Mouse (Mus musculus): ENCODE measurements around the gene Helz. TPM values are rescaled to one million over a fixed set of nuclear protein-coding genes. Genes with fewer than 3 reads are reported as not detected.
"Not testable (repeated sequence)": the region's sequence is repeated elsewhere in the genome, so short reads cannot be mapped to it uniquely, and the experiment has no call there.

Gene Helz
- 18.4 and 20.1 TPM in 2 replicates for polyA plus RNA-seq (2016; fragmentation: Nextera tagmentation; extraction: Ambion mirVana)

DNA sequence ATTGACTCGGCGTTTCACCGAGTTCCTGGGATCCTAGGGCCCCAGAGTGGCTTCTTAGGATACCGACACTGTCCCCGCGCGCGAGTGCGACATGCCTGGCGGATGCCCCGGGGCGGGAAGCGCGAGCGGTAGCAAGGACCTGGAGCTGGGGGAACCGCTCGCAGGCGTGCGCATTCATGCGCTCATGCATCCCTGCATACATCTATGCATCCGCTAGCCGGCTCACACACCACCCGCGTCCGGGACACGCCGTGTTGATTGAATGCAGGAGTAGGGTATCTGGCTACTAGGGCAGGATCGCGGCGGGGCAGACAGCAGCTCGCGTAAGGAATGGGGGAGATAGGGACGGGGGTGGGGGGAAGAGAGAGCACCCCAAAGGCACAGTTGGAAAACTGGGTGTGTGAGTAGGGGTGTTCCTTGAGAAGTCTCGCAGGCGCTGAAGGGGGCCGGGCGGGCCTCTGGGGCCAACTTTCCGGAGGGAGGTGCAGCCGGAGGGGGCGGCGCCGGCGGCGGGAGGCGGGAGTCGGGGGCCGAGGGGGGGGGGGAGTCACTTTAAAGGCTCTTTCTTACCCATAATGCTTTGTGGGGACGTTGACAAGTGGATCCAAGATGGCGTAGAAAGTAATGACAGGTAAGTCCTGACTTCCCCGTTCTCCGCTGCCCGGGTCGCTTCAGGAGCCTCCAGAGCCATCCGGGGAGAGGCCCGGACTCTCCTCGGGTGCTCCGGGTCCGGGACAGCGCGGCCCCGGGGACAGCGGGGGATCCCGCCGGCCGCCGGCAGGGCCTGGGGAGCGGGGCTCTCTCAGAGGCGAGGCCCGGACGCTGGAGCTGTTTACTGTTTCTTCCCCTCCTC lies at the start of gene Helz:
TSS of gene Helz (plus strand) at position 580 of the 853 bp plus-strand sequence.
- 1% methylated on average over 64 of the region's 70 CpGs for WGBS
- Histone ChIP-seq H3K4me1 (peaks cover 16% of the 10 kb centered on the region), H3K9ac (peak within 1 kb of the TSS; percentile 90), H3K4me3 (peak within 1 kb of the TSS; percentile 96), H3K27ac (peak within 1 kb of the TSS; percentile 53; the same call in 1 of the 2 replicates), H3K9me3 (no peaks in the 10 kb centered on the region), H3K4me2 (replicated peaks) (peak within 1 kb of the TSS; percentile 97), H3K36me3 (peaks cover 16% of the 10 kb centered on the region), H3K27me3 (replicated peaks) (no peaks in the 10 kb centered on the region)
- peak; percentile 84 for ATAC-seq (ENCODE audit: low FRiP score, low read depth)

DNA sequence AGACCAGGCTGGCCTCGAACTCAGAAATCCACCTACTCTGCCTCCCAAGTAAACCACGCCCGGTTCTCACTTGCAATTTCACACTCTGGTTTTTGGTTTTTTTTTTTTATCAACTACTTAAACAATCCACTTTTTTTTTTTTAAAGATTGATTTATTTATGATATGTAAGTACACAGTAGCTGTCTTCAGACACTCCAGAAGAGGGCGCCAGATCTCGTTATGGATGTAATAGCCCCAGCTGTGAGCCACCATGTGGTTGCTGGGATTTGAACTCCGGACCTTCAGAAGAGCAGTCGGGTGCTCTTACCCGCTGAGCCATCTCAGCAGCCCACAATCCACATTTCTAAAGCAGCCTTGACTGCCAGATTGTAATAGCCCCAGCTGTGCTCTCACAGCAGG lies 44.9 kb upstream of the Helz start:
- no peaks in the 10 kb centered on the region for H3K9me3 ChIP-seq
- H3K36me3 ChIP-seq, result peaks cover 26% of the 10 kb centered on the region
- no peaks in the 10 kb centered on the region for H3K4me1 ChIP-seq
- H3K27me3 ChIP-seq (replicated peaks), result no peaks in the 10 kb centered on the region
- 86% methylated on average over 8 of the region's 8 CpGs for WGBS
- no peak overlapping the region for H3K4me3 ChIP-seq
- ATAC-seq (ENCODE audit: low FRiP score, low read depth), result no peak
- no peak overlapping the region for H3K9ac ChIP-seq
- H3K4me2 ChIP-seq (replicated peaks), result no peak overlapping the region
- H3K27ac ChIP-seq, result no peak overlapping the region

DNA sequence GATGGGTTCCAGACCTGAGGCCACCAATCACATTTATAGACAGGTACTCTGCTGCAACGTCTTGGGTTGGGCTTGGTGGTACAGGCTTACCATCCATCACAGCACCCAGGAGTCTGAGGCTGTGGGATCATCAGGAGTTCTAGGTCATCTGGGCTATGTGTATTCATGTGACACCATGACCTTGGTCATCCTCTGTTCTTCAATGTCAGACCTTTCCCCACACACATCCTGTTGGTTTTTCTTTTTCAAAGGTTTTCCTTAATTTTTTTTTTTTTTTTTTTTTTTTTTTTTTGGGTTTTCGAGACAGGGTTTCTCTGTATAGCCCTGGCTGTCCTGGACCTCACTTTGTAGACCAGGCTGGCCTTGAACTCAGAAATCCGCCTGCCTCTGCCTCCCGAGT lies 43.4 kb upstream of the Helz start:
- H3K9me3 ChIP-seq; H3K27me3 ChIP-seq (replicated peaks); H3K27ac ChIP-seq; ATAC-seq (ENCODE audit: low FRiP score, low read depth); H3K9ac ChIP-seq; H3K4me1 ChIP-seq; H3K4me2 ChIP-seq (replicated peaks); H3K4me3 ChIP-seq: not testable (repeated sequence)
- H3K36me3 ChIP-seq, result peaks cover 13% of the 10 kb centered on the region
- 95% methylated on average over 3 of the region's 4 CpGs for WGBS

DNA sequence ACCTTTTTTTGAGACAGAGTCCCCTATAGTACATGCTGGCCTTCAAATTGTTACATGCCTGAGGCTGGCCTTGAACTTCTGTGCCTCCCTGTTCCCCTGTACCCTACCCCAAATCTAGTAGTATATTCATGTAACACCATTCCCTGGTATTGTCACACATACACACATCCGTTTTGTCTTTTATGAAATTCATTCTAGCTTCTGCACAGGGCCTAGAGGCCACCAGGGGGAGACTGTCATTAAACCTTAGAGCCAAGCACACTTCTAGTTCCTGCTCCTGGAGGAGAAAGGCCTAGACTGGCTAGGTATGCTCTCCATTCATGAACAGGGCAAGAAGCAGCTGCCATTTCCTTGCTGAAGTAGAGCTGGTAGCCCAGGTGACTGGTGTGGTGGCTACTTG lies 41.5 kb upstream of the Helz start:
- Histone ChIP-seq H3K27me3 (replicated peaks) (no peaks in the 10 kb centered on the region), H3K4me2 (replicated peaks) (no peak overlapping the region), H3K27ac (no peak overlapping the region), H3K9ac (no peak overlapping the region), H3K36me3 (peaks cover 4% of the 10 kb centered on the region; the same call in 1 of the 2 replicates), H3K4me3 (no peak overlapping the region), H3K9me3 (no peaks in the 10 kb centered on the region), H3K4me1 (peaks cover 15% of the 10 kb centered on the region; the same call in 1 of the 2 replicates)
- WGBS, result 72% methylated on average over 1 of the region's 1 CpGs
- ATAC-seq (ENCODE audit: low FRiP score, low read depth), result no peak

DNA sequence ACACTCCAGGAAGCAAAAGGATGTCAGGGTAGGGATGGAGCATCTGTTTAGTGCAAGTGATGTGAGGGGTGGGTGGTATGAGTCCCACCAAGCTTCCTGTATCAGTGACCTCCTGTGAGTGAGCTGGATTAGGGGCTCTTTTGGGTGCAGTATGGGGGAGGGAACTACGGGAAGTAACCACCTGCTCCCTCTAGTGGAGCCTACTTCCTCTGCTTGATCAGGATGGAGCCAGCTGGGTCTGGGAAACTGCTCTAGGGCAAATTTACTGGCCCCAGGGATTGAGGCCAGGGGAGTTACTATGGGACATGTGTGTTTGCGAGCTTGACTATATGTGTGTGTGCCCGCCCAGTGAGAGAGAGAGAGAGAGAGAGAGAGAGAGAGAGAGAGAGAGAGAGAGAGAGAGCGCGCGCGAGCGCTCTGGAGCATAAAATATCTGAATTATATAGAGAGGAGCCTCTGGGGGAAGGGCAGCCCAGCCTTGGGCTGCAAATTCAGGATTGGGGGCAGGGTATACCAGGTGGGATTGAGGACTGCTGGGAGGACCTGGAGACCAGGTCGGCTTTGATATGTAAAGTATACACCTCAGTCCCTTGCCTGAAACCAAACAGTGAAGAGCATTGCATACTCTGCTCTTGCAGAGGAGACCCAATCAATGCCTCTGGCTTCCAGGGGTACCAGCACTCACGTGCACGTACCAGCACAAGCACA lies 37.9 kb upstream of the Helz start:
- Histone ChIP-seq H3K4me2 (replicated peaks) (peak overlapping the region; percentile 27), H3K9ac (no peak overlapping the region), H3K9me3 (no peaks in the 10 kb centered on the region), H3K27me3 (replicated peaks) (no peaks in the 10 kb centered on the region), H3K4me3 (no peak overlapping the region), H3K4me1 (peaks cover 15% of the 10 kb centered on the region; the same call in 1 of the 2 replicates), H3K27ac (no peak overlapping the region), H3K36me3 (no peaks in the 10 kb centered on the region)
- ATAC-seq (ENCODE audit: low FRiP score, low read depth), result peak; percentile 75
- WGBS, result 19% methylated on average over 11 of the region's 11 CpGs

DNA sequence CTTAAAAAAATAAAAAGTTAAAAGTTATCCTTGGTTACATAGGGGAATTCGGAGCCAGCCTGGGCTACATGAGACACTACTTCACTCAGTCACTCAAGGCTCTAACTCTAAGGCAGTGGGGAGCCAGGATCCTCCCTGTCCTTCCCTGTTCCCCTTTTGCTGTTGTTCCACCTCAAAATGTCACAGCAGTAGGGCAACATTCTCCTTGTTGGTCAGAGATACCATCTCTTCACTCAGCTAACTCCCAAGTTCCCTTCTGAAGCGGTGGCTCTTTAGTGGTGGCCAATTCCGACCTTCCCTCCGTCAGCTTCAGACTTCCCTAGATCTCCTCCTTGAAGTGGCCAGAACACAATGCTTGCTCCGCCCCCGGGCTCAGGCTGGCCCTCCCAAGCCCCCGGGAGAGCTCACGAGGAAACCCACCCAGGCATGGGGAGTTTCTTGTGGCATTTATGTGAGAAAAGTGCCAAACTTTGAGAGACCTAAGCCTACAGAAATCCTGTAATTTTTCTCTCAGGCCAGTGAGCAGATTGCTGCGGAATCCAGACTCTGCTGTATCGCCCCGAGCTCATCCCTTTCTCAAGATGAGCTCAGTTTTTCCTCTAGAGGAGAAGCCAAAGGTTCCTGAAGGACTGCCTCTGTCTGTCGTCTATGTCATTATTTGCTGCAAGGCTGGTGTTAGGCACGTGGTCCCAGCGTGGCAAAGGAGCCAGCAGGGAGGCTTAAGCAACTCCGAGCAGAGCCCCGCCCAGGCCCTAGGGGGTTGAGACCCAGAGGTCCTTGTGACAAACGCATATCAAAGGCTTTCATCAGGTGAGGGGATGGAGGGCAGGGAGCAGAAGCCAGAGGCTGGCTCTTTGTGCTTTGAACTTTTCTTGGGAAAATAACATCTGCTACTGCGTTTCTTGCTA lies 37.1 kb upstream of the Helz start:
- Histone ChIP-seq H3K4me3 (no peak overlapping the region), H3K9me3 (no peaks in the 10 kb centered on the region), H3K4me2 (replicated peaks) (peak overlapping the region; percentile 42), H3K27me3 (replicated peaks) (no peaks in the 10 kb centered on the region), H3K9ac (0 out of 2 replicates have a peak overlapping the region, but pooled peaks have one; percentile 13), H3K36me3 (no peaks in the 10 kb centered on the region), H3K4me1 (peaks cover 15% of the 10 kb centered on the region; the same call in 1 of the 2 replicates), H3K27ac (no peak overlapping the region)
- no peak for ATAC-seq (ENCODE audit: low FRiP score, low read depth)
- WGBS, result 9% methylated on average over 18 of the region's 18 CpGs

DNA sequence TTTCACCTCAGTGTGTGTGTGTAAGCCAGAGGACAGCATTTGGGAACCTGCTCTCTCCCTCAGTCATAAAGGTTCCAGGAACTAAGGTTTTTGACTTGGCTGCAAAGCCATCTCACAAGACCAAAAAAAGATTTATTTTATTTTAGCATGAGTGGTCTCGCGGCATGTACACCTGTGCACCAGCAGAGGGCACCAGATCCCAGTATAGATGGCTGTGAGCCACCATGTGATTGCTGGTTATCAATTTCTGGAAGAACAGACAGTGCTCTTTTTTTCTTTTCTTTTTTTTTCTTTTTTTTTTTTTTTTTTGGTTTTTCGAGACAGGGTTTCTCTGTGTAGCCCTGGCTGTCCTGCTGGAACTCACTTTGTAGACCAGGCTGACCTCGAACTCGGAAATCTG lies 35.8 kb upstream of the Helz start:
- 52% methylated on average over 5 of the region's 5 CpGs for WGBS
- H3K9ac ChIP-seq; H3K36me3 ChIP-seq; ATAC-seq (ENCODE audit: low FRiP score, low read depth); H3K27me3 ChIP-seq (replicated peaks); H3K27ac ChIP-seq; H3K9me3 ChIP-seq; H3K4me3 ChIP-seq; H3K4me2 ChIP-seq (replicated peaks): not testable (repeated sequence)
- peaks cover 15% of the 10 kb centered on the region; the same call in 1 of the 2 replicates for H3K4me1 ChIP-seq

DNA sequence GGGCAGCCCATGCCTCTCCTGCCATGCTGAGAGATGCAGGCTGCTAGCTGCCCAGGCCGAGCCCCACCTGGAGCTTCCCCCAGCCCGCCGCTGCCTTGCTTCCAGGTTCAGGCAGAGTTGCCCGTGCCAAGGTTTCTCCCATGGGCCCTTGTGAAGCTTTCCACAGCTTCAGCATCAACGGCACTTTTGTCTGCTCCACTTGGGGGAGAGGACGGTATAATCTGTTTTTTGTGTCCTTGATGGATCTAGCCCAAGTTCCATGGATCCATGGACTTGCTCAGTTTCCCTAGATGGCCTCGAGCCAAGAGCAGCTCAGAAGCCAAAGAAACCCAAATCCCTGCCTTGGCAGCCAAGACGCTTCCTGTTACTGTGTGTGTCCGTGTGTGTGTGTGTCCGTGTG lies 34.7 kb upstream of the Helz start:
- H3K9ac ChIP-seq, result no peak overlapping the region
- 86% methylated on average over 10 of the region's 10 CpGs for WGBS
- peaks cover 15% of the 10 kb centered on the region; the same call in 1 of the 2 replicates for H3K4me1 ChIP-seq
- no peaks in the 10 kb centered on the region for H3K9me3 ChIP-seq
- H3K27me3 ChIP-seq (replicated peaks), result no peaks in the 10 kb centered on the region
- H3K4me3 ChIP-seq, result no peak overlapping the region
- H3K36me3 ChIP-seq, result no peaks in the 10 kb centered on the region
- no peak overlapping the region for H3K4me2 ChIP-seq (replicated peaks)
- H3K27ac ChIP-seq, result no peak overlapping the region
- no peak for ATAC-seq (ENCODE audit: low FRiP score, low read depth)

DNA sequence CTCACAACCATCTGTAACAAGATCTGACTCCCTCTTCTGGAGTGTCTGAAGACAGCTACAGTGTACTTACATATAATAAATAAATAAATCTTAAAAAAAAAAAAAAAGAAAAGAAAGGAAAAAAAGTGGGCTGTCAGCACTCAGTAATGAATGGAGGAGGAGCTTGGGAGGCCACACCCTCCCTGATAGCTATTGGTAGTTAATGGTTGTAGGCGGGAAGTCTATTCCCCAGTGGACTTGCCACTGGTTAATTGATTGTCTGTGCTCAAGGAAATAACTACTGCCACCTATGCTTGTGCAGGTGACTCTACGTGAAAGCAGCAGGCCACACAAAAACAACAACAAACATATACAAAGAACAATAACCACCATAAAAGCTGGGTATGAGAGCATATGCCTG lies 31.3 kb upstream of the Helz start:
- Histone ChIP-seq H3K9ac (no peak overlapping the region), H3K36me3 (no peaks in the 10 kb centered on the region), H3K27me3 (replicated peaks) (no peaks in the 10 kb centered on the region), H3K4me1 (no peaks in the 10 kb centered on the region), H3K4me3 (no peak overlapping the region), H3K4me2 (replicated peaks) (no peak overlapping the region), H3K27ac (no peak overlapping the region), H3K9me3 (no peaks in the 10 kb centered on the region)
- 83% methylated on average over 2 of the region's 2 CpGs for WGBS
- no peak for ATAC-seq (ENCODE audit: low FRiP score, low read depth)

DNA sequence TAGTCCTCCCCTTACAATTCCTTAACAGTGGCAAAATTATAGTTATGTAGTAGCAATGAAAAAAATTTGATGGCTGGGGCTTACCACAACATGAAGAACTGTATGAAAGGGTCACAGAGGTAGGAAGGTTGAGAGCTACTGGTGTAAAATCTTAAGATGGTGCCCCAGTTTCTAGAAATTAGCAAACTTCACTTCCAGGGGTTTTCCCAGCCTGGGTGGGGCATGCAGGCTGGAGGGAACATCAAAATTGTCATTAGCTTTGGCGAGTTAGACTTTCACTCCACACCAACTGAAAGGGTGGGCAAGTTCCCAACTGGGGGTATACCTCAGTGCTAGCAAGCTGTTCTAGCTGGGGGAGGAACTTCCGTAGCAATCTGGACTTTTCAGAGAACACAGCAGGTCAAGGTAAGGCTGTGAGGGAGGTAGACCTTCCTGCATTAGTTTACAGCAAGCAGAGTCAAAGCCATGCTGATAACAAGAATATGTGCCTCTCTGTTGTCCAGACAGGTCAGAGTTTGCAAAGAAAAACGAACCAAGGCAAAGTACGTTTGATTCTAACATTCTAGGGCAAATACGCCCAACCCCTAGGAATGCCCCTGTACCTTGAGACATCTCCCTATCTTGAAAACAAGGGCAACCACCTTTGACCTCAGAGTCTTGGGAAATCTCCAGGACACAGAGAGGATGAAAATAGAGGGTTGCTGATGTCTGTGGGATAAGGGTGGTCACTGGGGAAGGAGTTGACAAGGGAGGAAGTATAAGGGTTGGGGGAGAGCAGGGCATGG lies 28.9 kb upstream of the Helz start:
- H3K9ac ChIP-seq, result no peak overlapping the region
- no peaks in the 10 kb centered on the region for H3K27me3 ChIP-seq (replicated peaks)
- no peak for ATAC-seq (ENCODE audit: low FRiP score, low read depth)
- H3K36me3 ChIP-seq, result no peaks in the 10 kb centered on the region
- H3K27ac ChIP-seq, result no peak overlapping the region
- H3K4me2 ChIP-seq (replicated peaks), result no peak overlapping the region
- no peaks in the 10 kb centered on the region for H3K9me3 ChIP-seq
- H3K4me3 ChIP-seq, result no peak overlapping the region
- 84% methylated on average over 5 of the region's 5 CpGs for WGBS
- H3K4me1 ChIP-seq, result no peaks in the 10 kb centered on the region

DNA sequence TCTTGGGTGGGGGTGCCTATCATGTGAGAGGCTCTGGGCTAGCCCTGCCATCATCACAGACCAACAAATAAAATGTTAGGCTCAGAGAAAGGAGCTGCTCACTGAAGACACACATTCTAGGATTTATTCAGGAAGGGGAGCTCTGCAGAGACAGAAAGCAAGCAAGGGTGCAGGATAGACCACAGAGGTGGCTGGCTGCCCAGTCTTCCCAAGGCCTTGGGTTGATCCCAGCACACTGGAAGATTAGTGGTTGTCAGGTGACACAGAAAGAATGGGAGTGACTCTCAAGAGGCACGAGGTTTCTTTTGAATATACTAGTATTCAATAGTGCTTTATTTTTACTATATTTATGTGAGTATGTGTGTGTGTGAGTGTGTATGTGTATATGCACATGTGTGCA lies 26.6 kb upstream of the Helz start:
- H3K27ac ChIP-seq, result no peak overlapping the region
- ATAC-seq (ENCODE audit: low FRiP score, low read depth), result no peak

More for the DNA sequence above, 26.6 kb upstream of the Helz start:
- H3K4me3 ChIP-seq, result no peak overlapping the region
- no peaks in the 10 kb centered on the region for H3K27me3 ChIP-seq (replicated peaks)
- no peak overlapping the region for H3K4me2 ChIP-seq (replicated peaks)
- WGBS, result 58% methylated on average over 1 of the region's 1 CpGs
- H3K9ac ChIP-seq, result no peak overlapping the region
- H3K4me1 ChIP-seq, result no peaks in the 10 kb centered on the region
- no peaks in the 10 kb centered on the region for H3K36me3 ChIP-seq
- H3K9me3 ChIP-seq, result no peaks in the 10 kb centered on the region
